Mouse (Mus musculus): ENCODE results near the gene Raf1. TPM values are rescaled to one million over a fixed set of nuclear protein-coding genes. Genes with fewer than 3 reads are reported as not detected.

The Raf1 gene
- total RNA-seq, 2 experiments from 2014 or later, result 28.4 to 36.5 TPM

- no peak for ATAC-seq (replicated peaks; ENCODE audit: low FRiP score, poor library complexity, severe bottlenecking)
Measured at GRCm38 (mm10) chr6:115582328-115583115, 93.9 kb downstream of the Raf1 start.

- ATAC-seq (replicated peaks; ENCODE audit: low FRiP score, poor library complexity, severe bottlenecking), result no peak
Measured at GRCm38 (mm10) chr6:115580810-115581209, 95.6 kb downstream of the Raf1 start.

GRCm38 (mm10) chr6:115577941-115578340, 98.5 kb downstream of the Raf1 start:
- no peak for ATAC-seq (replicated peaks; ENCODE audit: low FRiP score, poor library complexity, severe bottlenecking)

GRCm38 (mm10) chr6:115577407-115577806, 99.0 kb downstream of the Raf1 start:
- no peak for ATAC-seq (replicated peaks; ENCODE audit: low FRiP score, poor library complexity, severe bottlenecking)

- ATAC-seq (replicated peaks; ENCODE audit: low FRiP score, poor library complexity, severe bottlenecking), result no peak
Measured at GRCm38 (mm10) chr6:115574171-115574570, 102.3 kb downstream of the Raf1 start.

Other genes with a start within 250 kb of the Raf1 start
- 1.0 and 2.9 TPM in 2 replicates for gene Tsen2, start 132.0 kb downstream of the Raf1 start, total RNA-seq (2015; ENCODE audit: low replicate concordance)
- 1.3 and 4.0 TPM in 2 replicates for gene Tsen2, start 132.0 kb downstream of the Raf1 start, total RNA-seq (2017; ENCODE audit: low replicate concordance)
- gene Mkrn2os, start 84.1 kb downstream of the Raf1 start, total RNA-seq (2015; ENCODE audit: low replicate concordance), result not detected in 2 replicates
- gene Mkrn2os, start 84.1 kb downstream of the Raf1 start, total RNA-seq (2017; ENCODE audit: low replicate concordance), result not detected in 2 replicates
- gene Mkrn2, start 74.7 kb downstream of the Raf1 start, total RNA-seq (2015; ENCODE audit: low replicate concordance), result 0.58 and 0.84 TPM in 2 replicates
- gene Mkrn2, start 74.7 kb downstream of the Raf1 start, total RNA-seq (2017; ENCODE audit: low replicate concordance), result 0.84 and 6.6 TPM in 2 replicates
- gene Tmem40, start 85.8 kb upstream of the Raf1 start, total RNA-seq (2015; ENCODE audit: low replicate concordance), result 1.7 and 10.2 TPM in 2 replicates
- gene Tmem40, start 85.8 kb upstream of the Raf1 start, total RNA-seq (2017; ENCODE audit: low replicate concordance), result 7.4 and 10.6 TPM in 2 replicates
- gene Cand2, start 97.9 kb upstream of the Raf1 start, total RNA-seq (2015; ENCODE audit: low replicate concordance), result 0.21 TPM in 1 of 2 replicates, not detected in the other
- 0.14 and 0.17 TPM in 2 replicates for gene Cand2, start 97.9 kb upstream of the Raf1 start, total RNA-seq (2017; ENCODE audit: low replicate concordance)
- 738 and 1,031 TPM in 2 replicates for gene Rpl32, start 132.1 kb upstream of the Raf1 start, total RNA-seq (2015; ENCODE audit: low replicate concordance)
- gene Rpl32, start 132.1 kb upstream of the Raf1 start, total RNA-seq (2017; ENCODE audit: low replicate concordance), result 502 and 613 TPM in 2 replicates
- not detected in 2 replicates for gene Efcab12, start 161.8 kb upstream of the Raf1 start, total RNA-seq (2015; ENCODE audit: low replicate concordance)
- not detected in 2 replicates for gene Efcab12, start 161.8 kb upstream of the Raf1 start, total RNA-seq (2017; ENCODE audit: low replicate concordance)
- 1.7 and 2.7 TPM in 2 replicates for gene Mbd4, start 176.7 kb upstream of the Raf1 start, total RNA-seq (2015; ENCODE audit: low replicate concordance)
- gene Mbd4, start 176.7 kb upstream of the Raf1 start, total RNA-seq (2017; ENCODE audit: low replicate concordance), result 9.9 and 13.4 TPM in 2 replicates
- 0.42 TPM in 1 of 2 replicates, not detected in the other for gene Ift122, start 176.8 kb upstream of the Raf1 start, total RNA-seq (2015; ENCODE audit: low replicate concordance)
- gene Ift122, start 176.8 kb upstream of the Raf1 start, total RNA-seq (2017; ENCODE audit: low replicate concordance), result 3.7 TPM in 1 of 2 replicates, not detected in the other

Data from erythroblast, adult 5-6 weeks (primary cell).